Mouse (Mus musculus) limb, embryonic 10.5 days (tissue): Measurements from ENCODE around the gene Atg2b. TPM values are rescaled to one million over a fixed set of nuclear protein-coding genes. Genes with fewer than 3 reads are reported as not detected.

Source experiments
- DNase-seq: peaks from one replicate; pipeline ENCODE4 v3.0.0-alpha.2; 2017; ENCODE audit warnings: low spot score
- H3K27ac ChIP-seq: fragments of 300-500 bp; sonication (generic); 2 replicates; pipeline ENCODE4 v1.5.1; 2016; ENCODE audit warnings: mild to moderate bottlenecking
- H3K27me3 ChIP-seq: fragments of 300-500 bp; sonication (generic); 2 replicates; pipeline ENCODE4 v1.6.1; 2016; ENCODE audit warnings: low read depth, mild to moderate bottlenecking; ENCODE audit not compliant: poor library complexity, severe bottlenecking
- H3K36me3 ChIP-seq: fragments of 300-500 bp; sonication (generic); 2 replicates; pipeline ENCODE4 v1.6.1; 2016; ENCODE audit warnings: mild to moderate bottlenecking, moderate library complexity
- H3K4me1 ChIP-seq: fragments of 300-500 bp; sonication (generic); 2 replicates; pipeline ENCODE4 v1.6.1; 2016
- H3K4me3 ChIP-seq: fragments of 300-500 bp; sonication (generic); 2 replicates; pipeline ENCODE4 v1.5.1; 2016; ENCODE audit warnings: mild to moderate bottlenecking, moderate library complexity
- H3K9me3 ChIP-seq: fragments of 300-500 bp; sonication (generic); replicated peaks from 2 replicates; pipeline ENCODE4 v1.6.1; 2016; ENCODE audit warnings: mild to moderate bottlenecking
- WGBS: fragments of 180-500 bp; shearing (Covaris S2); methylation state at CpG from one replicate; pipeline ENCODE4 v1.1.7; 2016; 5-methylcytosine and 5-hydroxymethylcytosine counted together
- polyA plus RNA-seq: library from polyadenylated mRNA; unstranded; fragments of >200 nt; fragmentation: Nextera tagmentation; extraction: Ambion mirVana; gene quantifications from 2 replicates; pipeline ENCODE4 v1.2.1, GENCODE M21; 2016

Gene Atg2b
- polyA plus RNA-seq, 1 experiment from 2014 or later: 14.0 TPM

GRCm38 (mm10) chr12:105602581-105603210 lies 82.3 kb downstream of the Atg2b start, which contains the start of gene Bdkrb1:
TSS of gene Bdkrb1 (plus strand) at chr12:105603085.
- no peaks in the 10 kb centered on the region for H3K36me3 ChIP-seq
- H3K9me3 ChIP-seq: no peaks in the 10 kb centered on the region
- no peak within 1 kb of the TSS for H3K27ac ChIP-seq
- H3K4me1 ChIP-seq: peaks cover 50% of the 10 kb centered on the region
- 91% methylated on average over 11 of the region's 11 CpGs for whole genome bisulfite sequencing
- no peaks in the 10 kb centered on the region for H3K27me3 ChIP-seq
- DNase-seq: no peak
- no peak within 1 kb of the TSS for H3K4me3 ChIP-seq

- no peaks in the 10 kb centered on the region for H3K9me3 ChIP-seq
- WGBS: 86% methylated on average over 6 of the region's 6 CpGs
- no peak overlapping the region for H3K27ac ChIP-seq
- DNase-seq: no peak
- no peaks in the 10 kb centered on the region for H3K36me3 ChIP-seq
- H3K27me3 ChIP-seq: no peaks in the 10 kb centered on the region
- H3K4me1 ChIP-seq: peaks cover 58% of the 10 kb centered on the region
- no peak overlapping the region for H3K4me3 ChIP-seq
These were observed 83.4 kb downstream of the Atg2b start for GRCm38 (mm10) chr12:105601586-105601985.

GRCm38 (mm10) chr12:105599098-105599497 lies 85.9 kb downstream of the Atg2b start:
- Histone ChIP-seq H3K27ac (no peak overlapping the region; the same call in 1 of the 2 replicates), H3K9me3 (no peaks in the 10 kb centered on the region), H3K4me3 (no peak overlapping the region), H3K27me3 (no peaks in the 10 kb centered on the region), H3K4me1 (peaks cover 45% of the 10 kb centered on the region), H3K36me3 (no peaks in the 10 kb centered on the region)
- WGBS: 70% methylated on average over 5 of the region's 5 CpGs
- no peak for DNase-seq

- Histone ChIP-seq H3K9me3 (no peaks in the 10 kb centered on the region), H3K27me3 (no peaks in the 10 kb centered on the region), H3K4me1 (peaks cover 44% of the 10 kb centered on the region), H3K36me3 (no peaks in the 10 kb centered on the region), H3K27ac (no peak overlapping the region), H3K4me3 (no peak overlapping the region)
- WGBS: 83% methylated on average over 10 of the region's 10 CpGs
- DNase-seq: no peak
These were observed 86.5 kb downstream of the Atg2b start for GRCm38 (mm10) chr12:105598503-105598902.

GRCm38 (mm10) chr12:105597135-105597534 lies 87.9 kb downstream of the Atg2b start:
- peaks cover 44% of the 10 kb centered on the region for H3K4me1 ChIP-seq
- 90% methylated on average over 8 of the region's 8 CpGs for WGBS
- H3K4me3 ChIP-seq: no peak overlapping the region
- H3K36me3 ChIP-seq: no peaks in the 10 kb centered on the region
- no peaks in the 10 kb centered on the region for H3K27me3 ChIP-seq
- no peaks in the 10 kb centered on the region for H3K9me3 ChIP-seq
- DNase-seq: no peak
- H3K27ac ChIP-seq: peak overlapping the region; percentile 14; the same call in 1 of the 2 replicates

- H3K9me3 ChIP-seq: no peaks in the 10 kb centered on the region
- no peak overlapping the region for H3K4me3 ChIP-seq
- H3K27me3 ChIP-seq: no peaks in the 10 kb centered on the region
- no peaks in the 10 kb centered on the region for H3K36me3 ChIP-seq
- 77% methylated on average over 4 of the region's 4 CpGs for WGBS
- no peak for DNase-seq
- H3K4me1 ChIP-seq: peaks cover 24% of the 10 kb centered on the region
- H3K27ac ChIP-seq: no peak overlapping the region
These were observed 91.5 kb downstream of the Atg2b start for GRCm38 (mm10) chr12:105593471-105593870.

GRCm38 (mm10) chr12:105592361-105592761 lies 92.7 kb downstream of the Atg2b start:
- Histone ChIP-seq H3K9me3 (no peaks in the 10 kb centered on the region), H3K4me3 (no peak overlapping the region), H3K4me1 (peaks cover 13% of the 10 kb centered on the region), H3K27me3 (no peaks in the 10 kb centered on the region), H3K27ac (no peak overlapping the region), H3K36me3 (no peaks in the 10 kb centered on the region)
- WGBS: 97% methylated on average over 23 of the region's 23 CpGs
- DNase-seq: no peak

GRCm38 (mm10) chr12:105590786-105591185 lies 94.2 kb downstream of the Atg2b start:
- Histone ChIP-seq H3K27ac (no peak overlapping the region), H3K4me1 (peaks cover 8% of the 10 kb centered on the region)
- 82% methylated on average over 7 of the region's 7 CpGs for whole genome bisulfite sequencing

DNA sequence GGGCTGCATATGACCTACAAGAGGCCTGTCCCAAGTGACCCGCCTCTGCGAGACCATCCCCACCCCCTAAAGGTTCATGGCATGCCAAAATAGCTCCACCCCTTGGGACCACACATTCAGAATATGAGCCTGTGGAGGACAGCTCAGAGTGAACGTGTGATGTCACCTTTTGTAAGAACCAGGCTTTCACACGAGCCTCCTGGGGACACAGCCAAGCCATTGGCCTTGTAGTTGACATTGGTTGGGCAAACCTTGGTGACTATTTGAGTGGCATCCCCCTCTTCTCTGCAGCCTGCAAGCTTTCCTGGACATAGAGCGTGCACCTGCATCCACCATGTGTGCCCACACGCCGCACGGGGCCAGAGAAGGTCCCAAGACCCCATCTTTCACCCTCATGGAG lies 97.5 kb downstream of the Atg2b start:
- Histone ChIP-seq H3K4me1 (peaks cover 15% of the 10 kb centered on the region), H3K36me3 (no peaks in the 10 kb centered on the region), H3K27ac (no peak overlapping the region), H3K4me3 (no peak overlapping the region), H3K27me3 (no peaks in the 10 kb centered on the region), H3K9me3 (no peaks in the 10 kb centered on the region)
- DNase-seq: no peak
- WGBS: 88% methylated on average over 8 of the region's 8 CpGs

More at GRCm38 (mm10) chr12:105590786-105591185, 94.2 kb downstream of the Atg2b start:
- DNase-seq: no peak
- no peaks in the 10 kb centered on the region for H3K9me3 ChIP-seq
- no peaks in the 10 kb centered on the region for H3K27me3 ChIP-seq
- H3K36me3 ChIP-seq: no peaks in the 10 kb centered on the region
- H3K4me3 ChIP-seq: no peak overlapping the region

- peaks cover 17% of the 10 kb centered on the region for H3K4me1 ChIP-seq
- no peaks in the 10 kb centered on the region for H3K9me3 ChIP-seq
- DNase-seq: peak; percentile 91
- no peaks in the 10 kb centered on the region for H3K36me3 ChIP-seq
- 15% methylated on average over 12 of the region's 12 CpGs for WGBS
- H3K27me3 ChIP-seq: no peaks in the 10 kb centered on the region
- H3K27ac ChIP-seq: no peak overlapping the region
- H3K4me3 ChIP-seq: no peak overlapping the region
These were observed 100.2 kb downstream of the Atg2b start for GRCm38 (mm10) chr12:105584851-105585250.

- DNase-seq: peak; percentile 49
- H3K9me3 ChIP-seq: no peaks in the 10 kb centered on the region
- peaks cover 19% of the 10 kb centered on the region for H3K4me1 ChIP-seq
- WGBS: 33% methylated on average over 2 of the region's 2 CpGs
- H3K4me3 ChIP-seq: no peak overlapping the region
- 0 out of 2 replicates have a peak overlapping the region, but pooled peaks have one; percentile 1 for H3K27ac ChIP-seq
- H3K36me3 ChIP-seq: no peaks in the 10 kb centered on the region
- H3K27me3 ChIP-seq: no peaks in the 10 kb centered on the region
These were observed 101.5 kb downstream of the Atg2b start for GRCm38 (mm10) chr12:105583484-105583883.

GRCm38 (mm10) chr12:105582486-105582885 lies 102.5 kb downstream of the Atg2b start:
- Histone ChIP-seq H3K27me3 (no peaks in the 10 kb centered on the region), H3K9me3 (no peaks in the 10 kb centered on the region), H3K4me3 (no peak overlapping the region), H3K27ac (no peak overlapping the region), H3K4me1 (peaks cover 19% of the 10 kb centered on the region), H3K36me3 (no peaks in the 10 kb centered on the region)
- DNase-seq: no peak
- 68% methylated on average over 9 of the region's 9 CpGs for WGBS

DNA sequence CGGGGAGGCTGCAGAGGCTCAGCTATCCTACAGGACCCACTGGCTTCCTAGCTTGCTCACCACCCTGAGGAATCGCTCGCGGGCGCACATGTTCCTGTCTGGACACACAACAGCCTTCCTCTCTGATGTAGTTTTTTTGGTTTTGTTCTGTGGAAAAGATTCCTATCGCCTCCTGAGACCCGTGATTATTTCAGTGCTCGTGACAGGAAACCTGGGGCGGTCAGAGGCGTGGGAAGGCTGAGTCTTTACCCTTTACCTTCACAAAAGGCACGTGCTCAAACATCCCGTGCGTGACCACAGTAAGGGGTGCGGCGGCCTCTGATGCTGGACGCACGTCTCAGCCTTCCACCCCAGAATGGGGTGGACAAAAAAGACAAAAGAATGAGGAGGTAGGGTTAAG lies 104.5 kb downstream of the Atg2b start:
- DNase-seq: no peak
- WGBS: 81% methylated on average over 17 of the region's 17 CpGs

DNA sequence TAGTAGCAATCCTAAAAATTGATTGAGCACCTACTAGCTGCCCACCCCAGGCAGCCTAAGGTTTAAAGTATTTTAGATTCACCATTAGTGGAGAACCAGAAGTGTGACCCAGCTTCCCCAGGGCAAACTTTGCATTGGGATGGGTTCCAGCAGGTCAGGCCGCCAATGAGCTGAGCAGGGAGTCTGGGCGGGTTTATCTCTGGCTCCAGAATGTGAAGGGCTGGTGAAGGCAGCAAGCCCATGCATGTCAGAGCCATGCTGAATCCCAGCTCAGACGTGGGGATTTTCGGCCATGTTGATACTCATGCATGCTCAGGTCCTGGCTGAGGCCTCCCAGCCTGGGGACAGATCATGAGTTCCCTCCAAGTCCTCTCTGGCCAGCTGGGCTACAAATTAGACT lies 110.7 kb downstream of the Atg2b start:
- Histone ChIP-seq H3K36me3 (no peaks in the 10 kb centered on the region), H3K9me3 (no peaks in the 10 kb centered on the region), H3K27ac (no peak overlapping the region), H3K4me3 (no peak overlapping the region), H3K4me1 (no peaks in the 10 kb centered on the region), H3K27me3 (no peaks in the 10 kb centered on the region)
- DNase-seq: no peak
- 85% methylated on average over 4 of the region's 4 CpGs for WGBS

More for the DNA sequence above, 104.5 kb downstream of the Atg2b start:
- no peak overlapping the region for H3K4me3 ChIP-seq
- peaks cover 19% of the 10 kb centered on the region for H3K4me1 ChIP-seq
- no peak overlapping the region for H3K27ac ChIP-seq
- H3K36me3 ChIP-seq: no peaks in the 10 kb centered on the region
- H3K9me3 ChIP-seq: no peaks in the 10 kb centered on the region
- no peaks in the 10 kb centered on the region for H3K27me3 ChIP-seq
